Comparison of ENCODE assay signal across 7 mouse cellular contexts in the genomic region with DNA sequence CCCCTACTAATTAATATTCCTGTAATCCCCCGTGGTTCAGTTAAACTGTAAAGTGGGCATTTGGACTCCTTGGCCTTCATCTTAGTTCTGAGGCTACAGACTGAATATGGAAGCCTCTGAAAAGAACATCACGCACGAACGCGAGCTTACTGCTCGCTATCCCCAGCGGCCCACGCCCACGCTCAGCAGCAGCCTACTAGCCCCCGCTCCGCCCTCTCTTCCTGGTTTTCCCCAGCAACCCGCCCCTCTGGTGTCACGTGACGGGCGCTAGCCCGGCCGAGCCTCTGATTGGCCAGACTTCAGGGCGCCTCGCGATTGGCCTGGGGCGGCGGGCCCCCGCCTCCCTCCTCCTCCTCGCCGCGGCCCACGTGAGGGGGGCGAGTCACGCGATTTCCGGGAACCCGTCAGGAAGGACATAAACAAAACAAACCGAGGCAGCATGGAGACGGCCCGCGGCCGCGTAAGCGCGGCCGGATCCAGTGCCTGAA. TPM values are rescaled to one million over a fixed set of nuclear protein-coding genes. Genes with fewer than 3 reads are reported as not detected.
DNase-seq lines count a peak whose midpoint lies in the region; ATAC-seq lines count a peak whose summit lies in the region.

A gene (plus strand): TSS at position 380 of the 488 bp plus-strand sequence.

- peak within 1 kb of the TSS; percentile 86 for H3K27ac ChIP-seq in intestine, embryonic 15.5 days
- H3K27ac ChIP-seq in midbrain, embryonic 10.5 days (replicated peaks): peak within 1 kb of the TSS; percentile 90

- H3K4me3 ChIP-seq in intestine, embryonic 15.5 days (replicated peaks): peak within 1 kb of the TSS; percentile 85
- peak within 1 kb of the TSS; percentile 80 for H3K4me3 ChIP-seq in midbrain, embryonic 10.5 days

- peak; percentile 78 for ATAC-seq in intestine, embryonic 15.5 days

- WGBS in intestine, embryonic 15.5 days: under 1% methylated on average over 41 of the region's 41 CpGs
- WGBS in midbrain, embryonic 10.5 days: under 1% methylated on average over 41 of the region's 41 CpGs

- peak; percentile 99 for DNase-seq in adrenal gland, adult 2 months
- peak; percentile 93 for DNase-seq in embryo, embryonic 11.5 days (ENCODE audit: low read depth, low spot score)
- peak; percentile 95 to 99 for DNase-seq in gastrocnemius, postnatal 36 days
- peak; percentile 99 for DNase-seq in left cerebral cortex, postnatal 25 days (ENCODE audit: low spot score in 2 of 2)
- peak; percentile 99 for DNase-seq in midbrain, embryonic 10.5 days (ENCODE audit: low spot score)
- peak; percentile 96 for DNase-seq in right cerebral cortex, postnatal 4 days

- no peaks in the 10 kb centered on the region for H3K4me1 ChIP-seq in intestine, embryonic 15.5 days (replicated peaks)
- H3K4me1 ChIP-seq in midbrain, embryonic 10.5 days: peaks cover 10% of the 10 kb centered on the region

- peak within 1 kb of the TSS; percentile 75 for H3K4me2 ChIP-seq in intestine, embryonic 15.5 days (replicated peaks)

- no peaks in the 10 kb centered on the region for H3K36me3 ChIP-seq in intestine, embryonic 15.5 days
- H3K36me3 ChIP-seq in midbrain, embryonic 10.5 days: no peaks in the 10 kb centered on the region

- peak within 1 kb of the TSS; percentile 72 for H3K9ac ChIP-seq in intestine, embryonic 15.5 days

- intact Hi-C loops in gastrocnemius, postnatal 36 days (cut with DNase I): no loop called here
- intact Hi-C loops in left cerebral cortex, postnatal 25 days (cut with DNase I): loop anchor here (5.0 kb wide), 1 partner anchor 53 kb away; a partner anchor contains a TSS

- H3K9me3 ChIP-seq in intestine, embryonic 15.5 days: no peaks in the 10 kb centered on the region
- H3K9me3 ChIP-seq in midbrain, embryonic 10.5 days (replicated peaks): no peaks in the 10 kb centered on the region

- H3K27me3 ChIP-seq in intestine, embryonic 15.5 days (replicated peaks): no peaks in the 10 kb centered on the region
- H3K27me3 ChIP-seq in midbrain, embryonic 10.5 days (ENCODE audit: low read depth, poor library complexity, severe bottlenecking): no peaks in the 10 kb centered on the region

RNA-seq across cellular contexts. Expression of the gene that starts here (rescaled TPM):
- 10 to 100 TPM; 66.8 to 75.4 TPM for total RNA-seq in adrenal gland, adult 2 months (2021)
- polyA plus RNA-seq in adrenal gland, adult 2 months (2012; rRNA removed): 1.2 TPM in 2 replicates
- 10 to 100 TPM; 20.9 to 34.0 TPM for total RNA-seq in gastrocnemius, postnatal 36 days (2021)
- 8.3 and 8.8 TPM in 2 replicates for polyA plus RNA-seq in intestine, embryonic 15.5 days (2015; fragmentation: Nextera tagmentation; extraction: Ambion mirVana)
- total RNA-seq in left cerebral cortex, postnatal 25 days (2021): 10 to 100 TPM; 88.2 to 96.2 TPM
- polyA plus RNA-seq in midbrain, embryonic 10.5 days (2016; fragmentation: Nextera tagmentation; extraction: Ambion mirVana): 3.5 and 3.8 TPM in 2 replicates

Comparison
In these comparisons a context has a peak if more than half of its experiments do, and no peak if none do; other contexts are left out.
1. Peak in every context shown above with its lines: DNase-seq, ATAC-seq, H3K4me3 ChIP-seq and H3K27ac ChIP-seq.